Mouse (Mus musculus) stomach, embryonic 15.5 days (tissue): ENCODE data around the gene Ap3b1. TPM values are rescaled to one million over a fixed set of nuclear protein-coding genes. Genes with fewer than 3 reads are reported as not detected.
"Not testable (repeated sequence)": the region's sequence is repeated elsewhere in the genome, so short reads cannot be mapped to it uniquely, and the experiment has no call there.

Source experiments
- ATAC-seq: fragments of 200-750 bp; cut with Nextera tagmentation; 2 replicates; pipeline ENCODE4 v1.8.0; 2017; ENCODE audit warnings: low read depth, moderate number of reproducible peaks, moderate TSS enrichment; ENCODE audit not compliant: insufficient read depth, low FRiP score
- H3K27ac ChIP-seq: fragments of 300-500 bp; sonication (generic); 2 replicates; pipeline ENCODE4 v1.5.1; 2015; ENCODE audit warnings: mild to moderate bottlenecking, inconsistent platforms
- H3K27me3 ChIP-seq: fragments of 300-500 bp; sonication (generic); replicated peaks from 2 replicates; pipeline ENCODE4 v1.6.1; 2015; ENCODE audit warnings: inconsistent platforms
- H3K36me3 ChIP-seq: fragments of 300-500 bp; sonication (generic); 2 replicates; pipeline ENCODE4 v1.6.1; 2015; ENCODE audit warnings: inconsistent platforms
- H3K4me1 ChIP-seq: fragments of 300-500 bp; sonication (generic); 2 replicates; pipeline ENCODE4 v1.6.1; 2015; ENCODE audit warnings: inconsistent platforms
- H3K4me2 ChIP-seq: fragments of 300-500 bp; sonication (generic); 2 replicates; pipeline ENCODE4 v1.6.1; 2015; ENCODE audit warnings: mild to moderate bottlenecking, inconsistent platforms
- H3K4me3 ChIP-seq: fragments of 300-500 bp; sonication (generic); replicated peaks from 2 replicates; pipeline ENCODE4 v1.5.1; 2015; ENCODE audit warnings: inconsistent platforms
- H3K9ac ChIP-seq: fragments of 300-500 bp; sonication (generic); 2 replicates; pipeline ENCODE4 v1.6.1; 2015; ENCODE audit warnings: inconsistent platforms
- H3K9me3 ChIP-seq: fragments of 300-500 bp; sonication (generic); 2 replicates; pipeline ENCODE4 v1.6.1; 2016; ENCODE audit warnings: inconsistent platforms
- WGBS: fragments of 180-500 bp; shearing (Covaris S2); methylation state at CpG from one replicate; pipeline ENCODE4 v1.1.7; 2015; 5-methylcytosine and 5-hydroxymethylcytosine counted together
- polyA plus RNA-seq: library from polyadenylated mRNA; unstranded; fragments of >200 nt; fragmentation: Nextera tagmentation; extraction: Ambion mirVana; gene quantifications from 2 replicates; pipeline ENCODE4 v1.2.1, GENCODE M21; 2015

Gene Ap3b1
- polyA plus RNA-seq, 1 experiment from 2014 or later, result 45.3 TPM

DNA sequence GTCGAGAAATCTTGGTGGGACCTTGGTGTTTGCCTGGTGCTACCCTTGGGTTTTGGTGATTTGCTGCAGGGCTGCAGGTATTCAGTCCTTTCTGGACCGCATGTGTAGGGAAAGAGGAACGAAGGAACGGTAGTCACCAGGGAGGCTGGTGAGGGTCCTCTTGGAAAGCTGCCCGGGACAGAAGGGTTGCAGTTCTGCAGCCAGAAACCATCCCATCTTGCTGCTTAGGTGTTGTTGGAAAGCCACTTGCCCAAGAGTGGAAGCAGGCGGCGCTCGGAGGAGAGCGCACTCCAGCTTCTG, 709 bp upstream of the Ap3b1 start:
- peak overlapping the region; percentile 90 for H3K9ac ChIP-seq
- 1% methylated on average over 9 of the region's 9 CpGs for WGBS
- ATAC-seq, result no peak
- peak overlapping the region; percentile 93 for H3K27ac ChIP-seq
- no peaks in the 10 kb centered on the region for H3K9me3 ChIP-seq
- no peaks in the 10 kb centered on the region for H3K36me3 ChIP-seq
- H3K27me3 ChIP-seq, result no peaks in the 10 kb centered on the region
- peaks cover 7% of the 10 kb centered on the region; the same call in 1 of the 2 replicates for H3K4me1 ChIP-seq
- H3K4me3 ChIP-seq, result peak overlapping the region; percentile 86
- H3K4me2 ChIP-seq, result peak overlapping the region; percentile 90

DNA sequence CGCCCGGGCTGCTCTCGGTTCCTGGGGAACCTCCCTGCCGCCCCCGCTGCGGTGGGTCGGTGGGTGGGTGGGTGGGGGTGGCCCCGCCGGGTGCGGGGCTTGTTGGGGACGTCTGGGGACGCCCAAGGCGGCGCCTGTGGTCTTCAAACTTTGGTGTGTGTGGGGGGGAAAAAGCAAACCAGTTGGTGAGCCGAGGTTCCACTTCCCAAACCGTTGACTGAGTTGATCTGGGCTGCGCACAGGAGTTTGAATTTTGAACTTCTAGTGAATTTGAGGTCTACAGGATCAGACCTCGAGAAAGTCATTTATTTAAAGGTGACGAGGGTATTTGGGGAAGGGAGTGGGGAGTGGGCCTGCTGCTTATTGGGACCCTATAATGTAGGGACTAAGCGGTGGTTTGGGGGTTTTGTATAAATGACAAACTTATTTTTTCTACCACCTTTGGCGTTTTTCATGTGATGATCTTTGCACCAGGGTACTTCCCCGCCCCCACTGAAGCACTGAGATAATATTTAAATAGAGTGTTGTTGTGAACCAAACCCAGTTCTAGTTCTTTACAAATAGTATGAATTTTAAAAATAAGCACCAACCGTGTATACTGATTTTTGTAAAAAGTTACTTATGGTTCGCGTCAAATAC, 641 bp downstream of the Ap3b1 start:
- H3K4me3 ChIP-seq, result peak overlapping the region; percentile 86
- WGBS, result 15% methylated on average over 25 of the region's 25 CpGs
- peaks cover 7% of the 10 kb centered on the region; the same call in 1 of the 2 replicates for H3K4me1 ChIP-seq
- H3K9ac ChIP-seq, result peak overlapping the region; percentile 90
- 0 out of 2 replicates have a peak, but pooled peaks have one; percentile 1 for ATAC-seq
- no peaks in the 10 kb centered on the region for H3K36me3 ChIP-seq
- no peaks in the 10 kb centered on the region for H3K9me3 ChIP-seq
- H3K4me2 ChIP-seq, result peak overlapping the region; percentile 90
- H3K27me3 ChIP-seq, result no peaks in the 10 kb centered on the region
- peak overlapping the region; percentile 93 for H3K27ac ChIP-seq

DNA sequence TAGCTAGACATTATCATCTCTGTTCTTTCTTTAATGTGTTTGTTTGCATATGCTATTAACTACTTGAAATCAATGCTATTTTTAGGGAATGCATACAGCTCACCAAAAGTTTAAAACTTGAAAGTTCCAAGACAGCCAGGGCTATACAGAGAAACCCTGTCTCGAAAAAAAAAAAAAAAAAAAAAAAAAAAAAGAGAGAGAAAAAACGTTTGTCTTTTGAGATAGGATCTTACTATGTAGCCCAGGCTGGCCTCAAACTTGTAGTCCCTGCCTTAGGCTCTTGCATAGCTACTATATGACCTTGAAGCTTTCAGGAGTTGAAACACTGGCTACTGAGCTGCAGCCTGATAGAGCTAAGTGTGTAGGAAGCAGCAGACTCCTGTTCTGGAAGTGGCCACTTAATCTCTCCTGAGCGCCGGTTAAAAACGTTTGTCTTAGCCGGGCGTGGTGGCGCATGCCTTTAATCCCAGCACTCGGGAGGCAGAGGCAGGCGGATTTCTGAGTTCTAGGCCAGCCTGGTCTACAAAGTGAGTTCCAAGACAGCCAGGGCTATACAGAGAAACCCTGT, 2.3 kb downstream of the Ap3b1 start:
- not testable (repeated sequence) for H3K9me3 ChIP-seq, H3K9ac ChIP-seq, H3K4me3 ChIP-seq, ATAC-seq, H3K27ac ChIP-seq, H3K4me1 ChIP-seq, H3K27me3 ChIP-seq, H3K36me3 ChIP-seq, H3K4me2 ChIP-seq
- WGBS, result 78% methylated on average over 10 of the region's 10 CpGs

DNA sequence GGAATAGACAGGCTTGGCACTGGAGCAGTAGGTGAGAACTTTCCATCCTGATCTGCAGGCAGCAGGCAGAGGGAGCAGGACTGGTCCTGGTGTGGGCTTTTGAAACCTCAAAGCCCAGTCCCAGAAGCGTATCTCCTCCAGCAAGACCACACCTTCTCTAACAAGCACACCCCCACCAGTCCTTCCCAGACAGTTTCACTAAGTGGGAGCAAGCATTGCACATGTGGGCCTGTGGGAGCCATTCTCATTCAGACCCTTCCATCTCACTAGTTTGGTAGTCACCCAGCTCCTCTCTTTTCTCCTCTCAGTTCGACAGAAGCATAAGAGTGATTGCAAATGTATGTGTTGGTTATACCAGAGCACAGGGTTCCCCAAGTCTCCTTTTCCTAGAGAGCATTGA, 5.6 kb downstream of the Ap3b1 start:
- Histone ChIP-seq H3K9me3 (no peaks in the 10 kb centered on the region), H3K27me3 (no peaks in the 10 kb centered on the region), H3K4me3 (no peak overlapping the region), H3K27ac (no peak overlapping the region), H3K9ac (no peak overlapping the region), H3K4me2 (no peak overlapping the region), H3K4me1 (no peaks in the 10 kb centered on the region), H3K36me3 (no peaks in the 10 kb centered on the region)
- ATAC-seq, result no peak
- WGBS, result 77% methylated on average over 2 of the region's 2 CpGs

DNA sequence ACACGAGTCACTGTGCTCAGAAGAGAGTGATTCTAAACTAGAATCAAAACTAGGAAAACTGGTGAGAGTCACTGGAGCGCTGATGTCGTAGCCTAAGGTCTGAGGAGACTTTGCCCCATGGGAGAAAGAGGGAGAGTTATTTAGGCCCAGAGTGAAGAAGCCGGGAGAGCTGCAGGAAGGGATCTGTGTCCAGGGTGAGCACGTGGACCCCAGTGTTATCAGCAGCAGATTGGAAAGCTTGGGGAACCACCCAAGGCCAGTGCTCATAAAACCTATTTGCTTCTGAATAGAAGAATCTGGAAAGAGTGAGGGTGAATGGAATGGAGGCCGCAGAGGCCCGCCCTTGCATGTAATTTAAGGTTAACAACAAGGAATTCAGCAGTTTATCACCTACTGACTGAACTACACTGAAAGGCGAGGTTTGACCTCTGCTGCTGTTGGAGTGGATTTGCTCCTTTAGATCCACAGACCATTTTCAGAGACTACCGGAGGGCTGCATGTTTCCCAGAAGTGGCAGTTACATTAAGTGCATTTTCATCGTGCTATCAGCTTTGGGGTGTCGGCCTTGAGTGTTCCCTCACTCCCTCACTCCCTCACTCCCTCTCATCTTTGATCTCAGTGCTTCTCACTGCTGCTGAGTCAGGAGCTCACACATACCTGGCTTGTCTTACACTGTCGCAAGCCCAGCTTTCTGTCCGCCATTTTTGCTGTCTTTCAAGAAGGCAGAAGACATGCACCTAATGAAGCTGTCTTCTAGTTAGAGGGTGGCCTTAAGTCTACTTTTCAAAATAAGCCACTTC, 6.5 kb downstream of the Ap3b1 start:
- no peak overlapping the region for H3K4me3 ChIP-seq
- H3K9ac ChIP-seq, result no peak overlapping the region
- 71% methylated on average over 13 of the region's 13 CpGs for WGBS
- H3K4me1 ChIP-seq, result no peaks in the 10 kb centered on the region
- H3K27ac ChIP-seq, result peak overlapping the region; percentile 35; the same call in 1 of the 2 replicates
- H3K9me3 ChIP-seq, result no peaks in the 10 kb centered on the region
- ATAC-seq, result peak; percentile 53
- no peaks in the 10 kb centered on the region for H3K27me3 ChIP-seq
- H3K4me2 ChIP-seq, result no peak overlapping the region
- H3K36me3 ChIP-seq, result no peaks in the 10 kb centered on the region; the same call in 1 of the 2 replicates

DNA sequence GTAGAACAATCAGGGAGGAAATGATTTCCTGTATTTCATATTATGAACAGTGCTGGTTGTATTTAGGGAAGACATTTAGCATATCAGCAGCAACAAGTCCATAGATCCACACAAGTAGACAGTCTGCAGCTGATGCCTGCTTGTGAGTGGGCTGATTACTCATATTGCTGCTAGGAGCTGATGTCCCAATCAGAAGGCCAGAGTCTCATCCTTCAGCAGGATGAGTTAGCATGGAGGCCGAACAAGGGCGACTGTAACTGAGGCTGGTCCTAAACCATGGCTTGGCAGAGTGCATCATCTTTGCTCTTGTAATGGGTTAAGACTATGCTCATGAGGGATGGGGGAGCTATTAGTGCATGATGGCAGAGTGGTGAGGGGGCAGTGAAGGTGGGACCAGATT, 9.1 kb downstream of the Ap3b1 start:
- Histone ChIP-seq H3K36me3 (no peaks in the 10 kb centered on the region; the same call in 1 of the 2 replicates), H3K27me3 (no peaks in the 10 kb centered on the region), H3K4me3 (no peak overlapping the region), H3K9me3 (no peaks in the 10 kb centered on the region), H3K4me1 (no peaks in the 10 kb centered on the region), H3K4me2 (no peak overlapping the region), H3K27ac (no peak overlapping the region), H3K9ac (no peak overlapping the region)
- no peak for ATAC-seq
- 95% methylated on average over 2 of the region's 2 CpGs for WGBS

DNA sequence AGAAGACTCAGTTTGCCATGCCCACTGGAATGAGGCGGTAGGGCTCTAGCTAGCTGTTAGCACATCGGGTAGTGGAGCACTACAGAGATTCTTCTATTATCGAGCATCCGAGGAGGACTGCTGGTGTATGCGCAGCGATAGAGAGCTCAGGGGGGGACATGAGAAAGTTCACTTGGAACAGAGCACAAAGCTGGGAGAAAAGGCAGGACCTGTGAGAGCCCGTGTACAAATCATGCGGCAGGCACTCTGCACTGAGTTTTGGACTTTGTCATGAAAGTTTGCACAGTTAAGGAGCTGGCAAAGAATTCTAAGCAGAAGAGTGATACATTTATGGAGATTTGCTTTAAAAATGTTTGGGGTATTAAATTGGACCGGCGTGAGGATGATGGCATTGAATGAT, 11.8 kb downstream of the Ap3b1 start:
- Histone ChIP-seq H3K4me3 (no peak overlapping the region), H3K4me1 (no peaks in the 10 kb centered on the region), H3K9ac (no peak overlapping the region), H3K9me3 (no peaks in the 10 kb centered on the region), H3K27ac (no peak overlapping the region), H3K36me3 (no peaks in the 10 kb centered on the region; the same call in 1 of the 2 replicates), H3K27me3 (no peaks in the 10 kb centered on the region), H3K4me2 (no peak overlapping the region)
- no peak for ATAC-seq
- whole genome bisulfite sequencing, result 90% methylated on average over 10 of the region's 10 CpGs

DNA sequence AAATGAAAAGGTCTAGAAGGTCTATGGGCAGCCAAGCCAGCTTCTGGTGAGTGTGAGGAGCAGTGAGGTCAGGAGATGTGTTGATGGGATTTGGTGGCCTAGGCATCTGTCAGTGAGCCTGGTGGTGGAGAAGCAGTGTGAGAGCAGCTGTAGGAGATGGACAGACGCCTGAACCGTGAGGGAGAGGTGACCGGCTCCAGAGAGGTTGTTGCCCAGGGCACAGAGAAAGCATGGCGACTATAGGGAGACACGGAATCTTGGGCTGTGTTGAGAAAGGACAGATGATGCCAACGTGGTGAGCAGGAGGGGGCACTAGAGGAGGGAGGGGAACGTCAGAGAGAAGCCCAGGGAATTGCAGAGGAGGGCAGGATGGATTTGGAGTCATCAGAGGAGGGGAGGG, 13.3 kb downstream of the Ap3b1 start:
- Histone ChIP-seq H3K4me1 (no peaks in the 10 kb centered on the region), H3K4me3 (no peak overlapping the region), H3K27ac (no peak overlapping the region), H3K9ac (no peak overlapping the region), H3K9me3 (no peaks in the 10 kb centered on the region), H3K36me3 (no peaks in the 10 kb centered on the region; the same call in 1 of the 2 replicates), H3K27me3 (no peaks in the 10 kb centered on the region), H3K4me2 (no peak overlapping the region)
- 77% methylated on average over 7 of the region's 7 CpGs for WGBS
- no peak for ATAC-seq

DNA sequence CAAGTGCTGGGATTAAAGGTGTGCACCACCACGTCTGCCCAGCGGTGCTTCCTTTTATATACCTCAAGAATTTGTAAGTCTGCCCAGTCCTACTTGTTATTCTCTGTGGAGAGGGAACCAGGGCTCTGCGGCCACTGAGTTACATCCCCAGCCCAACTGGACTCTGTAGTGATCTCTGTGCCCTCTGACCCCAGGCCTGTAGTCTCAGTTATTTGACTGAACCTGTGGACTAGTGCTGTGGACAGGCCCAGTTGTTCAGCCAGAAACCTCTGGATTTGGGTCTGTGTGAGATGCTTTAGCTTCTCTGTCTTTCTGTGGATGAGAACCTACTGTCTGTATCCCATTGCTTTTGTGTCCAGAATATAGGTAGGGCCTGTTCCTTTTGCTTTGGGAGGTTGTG, 15.4 kb downstream of the Ap3b1 start:
- H3K9ac ChIP-seq, result no peak overlapping the region
- H3K4me3 ChIP-seq, result no peak overlapping the region
- H3K4me2 ChIP-seq, result no peak overlapping the region
- ATAC-seq, result no peak
- H3K9me3 ChIP-seq, result no peaks in the 10 kb centered on the region
- no peak overlapping the region for H3K27ac ChIP-seq
- H3K36me3 ChIP-seq, result no peaks in the 10 kb centered on the region; the same call in 1 of the 2 replicates
- no peaks in the 10 kb centered on the region for H3K27me3 ChIP-seq
- WGBS, result 92% methylated on average over 3 of the region's 3 CpGs
- no peaks in the 10 kb centered on the region for H3K4me1 ChIP-seq

DNA sequence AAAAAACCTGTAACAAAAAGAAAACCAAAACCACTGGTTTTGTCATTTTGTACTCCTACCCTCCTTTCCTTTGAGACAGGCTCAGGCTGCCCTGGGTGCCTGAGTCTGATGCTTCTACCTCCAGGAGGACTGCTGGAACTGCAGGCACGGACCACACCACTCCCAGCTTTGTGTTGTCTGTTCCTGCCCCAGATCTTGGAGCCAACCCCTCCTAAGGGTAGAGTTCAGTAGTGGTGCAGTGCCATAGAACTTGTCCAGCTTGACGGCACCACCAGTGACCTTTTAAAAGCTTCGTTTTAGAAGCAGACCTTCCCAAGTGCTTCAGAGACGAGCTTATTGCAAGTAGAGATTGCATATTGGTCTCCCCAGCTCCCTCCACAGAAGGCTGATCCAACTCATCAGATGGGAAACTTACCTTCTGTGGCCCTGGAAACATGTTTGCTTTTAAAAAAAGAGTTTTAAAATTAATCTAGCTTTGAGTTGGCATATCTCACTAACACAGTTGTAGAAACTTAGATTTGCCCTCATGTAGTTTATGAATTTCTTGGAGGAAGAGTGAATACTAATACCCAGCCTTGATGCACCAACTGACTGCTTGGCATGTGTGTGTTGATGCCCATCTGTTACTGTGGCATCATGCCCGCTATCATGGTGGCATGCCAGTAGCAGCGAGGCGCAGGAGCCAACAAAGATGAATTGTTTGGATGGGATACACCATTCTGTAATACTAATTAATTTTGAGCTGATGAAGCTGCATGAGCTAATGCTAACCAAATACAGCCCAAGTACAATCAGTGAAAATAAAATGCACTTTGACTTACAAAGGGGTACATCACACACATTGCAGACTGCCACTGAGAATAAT, 17.0 kb downstream of the Ap3b1 start:
- H3K9me3 ChIP-seq, result no peaks in the 10 kb centered on the region
- H3K36me3 ChIP-seq, result no peaks in the 10 kb centered on the region
- H3K4me2 ChIP-seq, result no peak overlapping the region
- no peak overlapping the region for H3K27ac ChIP-seq
- H3K4me1 ChIP-seq, result no peaks in the 10 kb centered on the region
- no peak for ATAC-seq
- H3K4me3 ChIP-seq, result no peak overlapping the region
- H3K27me3 ChIP-seq, result no peaks in the 10 kb centered on the region
- no peak overlapping the region for H3K9ac ChIP-seq
- 76% methylated on average over 7 of the region's 7 CpGs for WGBS

DNA sequence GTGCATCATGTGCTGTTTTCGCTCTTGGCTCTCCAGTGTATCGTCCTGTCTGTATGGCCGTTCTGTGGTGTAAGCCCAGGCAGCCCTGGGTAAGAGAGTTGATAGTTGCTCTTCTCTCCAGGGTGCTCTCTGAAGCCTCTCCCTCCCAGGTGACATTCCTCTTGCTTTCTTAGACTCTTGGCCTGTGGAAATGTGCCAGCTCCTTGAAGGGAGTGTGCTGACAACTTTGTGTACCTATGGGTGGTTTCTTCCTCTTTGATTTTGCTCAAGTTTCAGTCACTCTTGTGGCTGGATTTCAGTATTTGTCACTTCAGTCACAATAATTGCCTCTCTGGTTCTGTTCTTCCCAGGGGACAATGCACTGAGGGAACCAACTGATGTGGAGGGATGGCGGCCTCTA, 20.2 kb downstream of the Ap3b1 start:
- Histone ChIP-seq H3K4me2 (no peak overlapping the region), H3K9me3 (no peaks in the 10 kb centered on the region), H3K4me1 (peaks cover 5% of the 10 kb centered on the region; the same call in 1 of the 2 replicates), H3K36me3 (no peaks in the 10 kb centered on the region), H3K27ac (no peak overlapping the region), H3K4me3 (no peak overlapping the region), H3K9ac (no peak overlapping the region), H3K27me3 (no peaks in the 10 kb centered on the region)
- 0 out of 2 replicates have a peak, but pooled peaks have one; percentile 14 for ATAC-seq
- WGBS, result 86% methylated on average over 4 of the region's 4 CpGs
